Mouse (Mus musculus) brown adipose tissue, adult 24 weeks (tissue): Measurements from ENCODE around the gene Slc15a5. TPM values are rescaled to one million over a fixed set of nuclear protein-coding genes. Genes with fewer than 3 reads are reported as not detected.

ENCODE experiments used
- H3K27ac ChIP-seq: fragments of 200-500 bp; replicated peaks from 2 replicates; pipeline ENCODE4 v1.5.1; 2012; ENCODE audit warnings: low read depth, mild to moderate bottlenecking, low read length
- H3K4me1 ChIP-seq: fragments of 200-500 bp; 2 replicates; pipeline ENCODE4 v1.6.1; 2012; ENCODE audit warnings: low read length, mixed read lengths; ENCODE audit not compliant: control insufficient read depth, insufficient read depth, insufficient read length
- H3K4me3 ChIP-seq: fragments of 200-500 bp; 2 replicates; pipeline ENCODE4 v1.5.1; 2012; ENCODE audit warnings: low read depth, mild to moderate bottlenecking, low read length, moderate library complexity; ENCODE audit not compliant: insufficient read depth
- polyA plus RNA-seq: library from polyadenylated mRNA; stranded (reverse); fragments of >200 nt; gene quantifications from 2 replicates; pipeline ENCODE4 v1.2.4, GENCODE M21; 2012; ENCODE audit not compliant: missing spikeins, insufficient read depth, insufficient read length

Gene Slc15a5
- polyA plus RNA-seq, 1 experiment: 13.6 TPM

DNA sequence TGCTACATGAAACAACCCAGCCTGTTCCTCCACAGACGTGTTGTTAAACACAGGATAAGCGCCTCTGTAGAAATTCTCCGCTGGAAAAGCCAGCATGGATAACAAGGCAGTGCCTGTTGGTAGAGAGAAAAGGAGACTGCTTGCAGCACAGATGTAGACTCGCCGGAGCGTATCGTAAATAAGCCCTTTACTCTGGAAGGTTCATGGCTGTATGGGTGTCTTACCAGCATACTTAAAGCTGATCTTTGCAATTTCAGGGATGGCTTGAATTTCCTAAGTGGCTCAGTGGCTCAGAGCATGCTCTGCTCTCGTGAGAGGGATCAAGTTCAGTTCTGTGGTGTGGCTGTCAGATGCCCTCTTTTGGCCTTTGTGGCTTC lies 6.8 kb downstream of the Slc15a5 start:
- Histone ChIP-seq H3K27ac (no peak overlapping the region), H3K4me3 (no peak overlapping the region), H3K4me1 (peaks cover 4% of the 10 kb centered on the region; the same call in 1 of the 2 replicates)

DNA sequence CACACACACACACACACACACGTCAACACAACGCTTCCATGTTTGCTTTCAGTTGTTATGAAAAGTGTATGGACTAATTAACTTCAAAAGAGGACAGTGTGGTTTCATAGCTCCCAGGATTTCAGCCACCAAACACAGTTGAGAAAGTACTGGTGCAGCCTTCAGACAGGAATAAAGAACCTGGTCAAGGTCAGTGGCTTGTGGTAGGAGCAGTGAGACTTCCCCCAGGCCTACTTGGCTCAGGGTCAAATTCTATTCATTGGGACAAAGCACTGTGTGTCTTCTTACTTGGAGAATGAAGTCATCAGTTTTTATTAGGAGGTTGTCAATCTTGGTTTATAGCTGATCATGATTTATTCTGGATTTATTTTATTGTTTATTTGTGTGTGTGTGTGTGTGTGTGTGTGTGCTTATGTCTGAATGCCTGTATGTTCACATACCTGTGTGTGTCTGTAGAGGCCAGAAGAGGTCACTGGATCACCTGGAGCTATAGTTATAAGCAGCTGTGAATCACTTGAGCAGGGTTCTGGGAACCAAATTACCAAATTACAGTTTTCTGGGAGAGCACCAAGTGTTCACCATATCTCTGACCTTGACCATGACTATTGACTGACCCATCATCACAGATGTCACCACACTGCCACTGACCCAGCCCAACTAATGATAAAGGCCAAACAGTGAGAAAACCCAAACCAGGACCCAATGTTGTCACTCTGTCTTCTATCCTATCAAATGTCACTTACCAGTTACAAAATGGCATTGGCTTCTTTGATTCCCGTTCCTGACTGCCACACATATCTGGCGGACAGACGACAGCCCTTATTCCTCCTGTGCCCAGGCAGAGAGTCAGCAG lies 7.4 kb downstream of the Slc15a5 start:
- H3K27ac ChIP-seq: peak overlapping the region; percentile 75
- no peak overlapping the region for H3K4me3 ChIP-seq

DNA sequence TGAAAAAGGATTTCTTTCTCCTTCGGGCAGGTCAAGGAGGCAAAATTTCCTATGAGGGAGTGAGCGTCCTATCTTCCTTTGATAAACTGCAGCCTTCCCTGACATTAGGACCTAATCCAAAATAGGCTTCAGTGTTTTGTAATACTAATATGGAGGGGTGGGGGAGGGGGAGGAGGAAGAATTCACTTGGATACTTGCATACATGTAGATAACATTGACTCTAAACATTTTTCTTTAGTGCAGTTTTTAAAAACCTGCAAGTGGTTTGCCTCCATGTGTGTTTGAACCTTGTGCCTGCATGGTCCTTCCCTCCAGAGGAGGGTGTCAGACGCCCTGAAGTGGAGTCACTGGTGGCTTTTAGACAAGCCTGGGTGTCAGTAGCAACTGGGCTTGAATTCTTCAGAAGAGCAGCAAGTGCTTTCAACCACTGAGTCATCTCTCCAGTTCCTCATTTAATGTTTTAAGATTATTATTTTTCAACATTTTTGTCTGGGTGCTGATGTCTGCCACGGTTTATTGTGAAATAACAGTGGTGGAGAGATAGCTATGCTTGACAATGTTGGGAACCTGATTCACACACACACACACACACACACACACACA lies 8.1 kb downstream of the Slc15a5 start:
- H3K27ac ChIP-seq: peak overlapping the region; percentile 75
- peaks cover 4% of the 10 kb centered on the region; the same call in 1 of the 2 replicates for H3K4me1 ChIP-seq
- no peak overlapping the region for H3K4me3 ChIP-seq

More for the DNA sequence above, 7.4 kb downstream of the Slc15a5 start:
- H3K4me1 ChIP-seq: peaks cover 4% of the 10 kb centered on the region; the same call in 1 of the 2 replicates

DNA sequence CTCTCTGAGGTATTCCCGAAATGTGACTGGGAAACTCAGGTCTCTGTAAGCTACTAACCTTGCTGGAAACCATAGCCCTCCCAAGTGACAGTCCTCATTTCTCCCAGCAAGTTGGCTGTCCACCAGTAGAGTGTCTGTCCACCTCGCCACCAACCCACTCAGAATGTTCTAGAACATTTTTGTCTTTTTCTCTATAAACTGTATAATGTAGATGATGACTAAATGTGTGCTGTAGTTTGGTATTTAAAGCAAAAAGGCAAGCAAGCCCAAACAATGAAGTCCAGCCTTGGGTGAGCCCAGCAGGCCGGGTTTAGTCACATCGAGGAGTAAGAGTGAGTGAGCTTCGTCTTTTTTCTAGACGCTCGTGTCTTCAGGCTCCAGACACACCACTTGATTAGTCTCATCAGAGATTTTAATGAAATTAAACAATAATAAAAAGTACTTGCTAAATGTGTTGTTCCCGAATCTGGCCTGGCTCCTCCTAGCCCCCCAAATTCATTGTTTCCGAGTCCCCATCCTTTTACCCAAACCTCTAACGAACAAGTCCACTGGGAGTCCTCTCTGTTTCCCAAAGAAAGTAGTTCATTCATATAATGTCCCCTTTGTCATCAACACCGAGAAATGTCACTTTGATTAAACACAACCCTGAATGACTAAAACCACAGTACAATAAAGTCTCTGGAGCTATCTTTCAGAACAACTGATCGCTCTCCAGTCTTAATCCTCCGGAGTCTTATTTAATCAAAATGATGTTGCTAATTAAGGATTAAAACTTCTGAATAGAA lies 8.8 kb downstream of the Slc15a5 start:
- H3K4me3 ChIP-seq: no peak overlapping the region
- H3K4me1 ChIP-seq: peaks cover 4% of the 10 kb centered on the region; the same call in 1 of the 2 replicates
- no peak overlapping the region for H3K27ac ChIP-seq

DNA sequence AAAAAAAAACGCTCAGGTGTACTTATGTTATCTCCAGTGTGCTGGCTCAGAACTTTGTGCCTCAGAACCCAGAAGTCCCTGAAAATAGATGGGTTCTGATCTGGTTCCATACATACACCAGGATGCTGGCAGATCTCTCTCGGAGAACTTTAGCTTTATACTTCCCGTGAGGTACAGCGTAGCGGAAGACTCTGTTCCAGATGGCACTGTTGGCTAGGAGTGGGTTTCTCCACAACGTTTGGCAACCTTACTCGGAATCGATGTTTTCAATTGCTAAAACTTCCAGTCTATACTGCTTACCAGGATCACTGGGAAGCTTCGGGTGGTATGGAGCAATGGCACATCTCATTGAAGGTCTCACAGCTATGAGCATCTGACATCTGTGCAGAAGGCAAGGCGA lies 9.8 kb downstream of the Slc15a5 start:
- Histone ChIP-seq H3K4me3 (no peak overlapping the region), H3K4me1 (peaks cover 4% of the 10 kb centered on the region; the same call in 1 of the 2 replicates), H3K27ac (no peak overlapping the region)

DNA sequence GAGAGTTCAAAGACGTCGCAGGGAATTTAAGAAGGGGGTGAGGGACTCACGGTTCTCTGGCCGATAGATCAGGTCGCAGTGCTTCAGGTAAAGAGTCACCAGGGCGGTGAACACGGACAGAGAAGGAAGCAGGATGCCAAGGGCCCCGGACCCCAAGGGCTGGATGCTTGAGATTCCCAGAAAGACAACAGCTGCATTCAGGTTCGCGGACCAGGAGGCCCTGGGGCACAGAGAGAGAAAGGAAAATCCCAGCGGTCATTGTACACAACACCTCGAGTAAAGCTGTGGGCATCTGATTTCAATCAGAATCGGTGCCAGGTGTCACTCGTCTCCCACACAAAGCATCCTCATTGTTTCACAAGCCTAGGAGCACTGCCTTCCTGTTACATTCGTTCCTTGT lies 24.1 kb downstream of the Slc15a5 start:
- Histone ChIP-seq H3K4me3 (no peak overlapping the region), H3K27ac (no peak overlapping the region), H3K4me1 (no peaks in the 10 kb centered on the region)

DNA sequence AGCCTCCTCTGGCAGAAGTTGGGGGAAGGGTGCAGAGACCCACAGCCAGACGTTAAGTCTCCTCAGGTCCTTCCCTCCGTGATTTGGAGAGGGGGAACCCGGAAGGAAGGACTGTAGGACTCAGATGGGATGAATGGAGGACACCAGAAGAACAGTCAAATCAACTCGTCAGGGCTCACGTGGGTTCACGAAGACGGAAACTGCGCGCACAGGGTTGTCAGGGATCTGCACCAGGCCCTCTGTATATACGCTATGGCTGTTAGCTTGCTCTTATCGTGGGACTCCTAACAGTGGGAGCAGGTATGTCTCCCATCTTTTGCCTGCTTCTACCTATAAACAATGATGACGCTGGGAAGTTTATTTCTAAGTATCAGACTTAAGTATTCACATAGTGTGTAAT lies 24.8 kb downstream of the Slc15a5 start:
- no peak overlapping the region for H3K27ac ChIP-seq
- H3K4me3 ChIP-seq: no peak overlapping the region
- H3K4me1 ChIP-seq: no peaks in the 10 kb centered on the region

DNA sequence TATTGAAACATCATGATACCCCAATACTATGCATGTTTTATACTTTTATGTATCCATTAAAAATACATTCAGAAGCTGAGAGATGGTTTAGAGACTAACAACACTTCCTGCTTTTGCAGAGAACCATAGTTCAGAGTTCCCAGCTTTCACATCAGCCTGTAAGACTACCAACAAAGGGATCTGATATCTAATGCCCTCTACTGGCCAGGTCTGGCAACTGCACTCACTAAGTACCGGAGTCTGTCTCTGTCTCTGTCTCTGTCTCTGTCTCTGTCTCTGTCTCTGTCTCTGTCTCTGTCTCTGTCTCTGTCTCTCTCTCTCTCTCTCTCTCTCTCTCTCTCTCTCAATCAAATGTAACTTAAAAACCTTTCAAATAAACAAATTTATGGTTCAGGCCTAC lies 25.6 kb downstream of the Slc15a5 start:
- H3K27ac ChIP-seq: no peak overlapping the region
- H3K4me1 ChIP-seq: no peaks in the 10 kb centered on the region
- no peak overlapping the region for H3K4me3 ChIP-seq

DNA sequence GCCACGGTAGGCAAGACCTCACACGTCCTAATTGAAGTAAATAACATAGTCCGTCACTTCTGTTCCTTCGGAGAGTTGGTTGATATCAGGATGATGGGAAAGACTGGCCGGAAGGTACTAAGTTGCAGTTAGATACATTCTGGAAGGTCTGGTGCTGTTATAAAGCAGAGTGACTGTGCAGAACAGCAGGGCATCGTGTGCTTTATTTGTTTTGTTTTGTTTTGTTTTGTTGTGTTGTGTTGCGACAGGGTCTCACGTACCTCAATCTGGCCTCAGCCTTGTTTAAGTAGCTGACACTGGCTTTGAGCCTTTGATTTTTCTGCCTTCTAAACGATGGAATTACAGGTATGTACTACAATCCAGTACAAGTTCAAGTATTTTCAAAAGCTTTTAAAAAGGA lies 26.0 kb downstream of the Slc15a5 start:
- no peak overlapping the region for H3K27ac ChIP-seq
- no peak overlapping the region for H3K4me3 ChIP-seq
- H3K4me1 ChIP-seq: no peaks in the 10 kb centered on the region

DNA sequence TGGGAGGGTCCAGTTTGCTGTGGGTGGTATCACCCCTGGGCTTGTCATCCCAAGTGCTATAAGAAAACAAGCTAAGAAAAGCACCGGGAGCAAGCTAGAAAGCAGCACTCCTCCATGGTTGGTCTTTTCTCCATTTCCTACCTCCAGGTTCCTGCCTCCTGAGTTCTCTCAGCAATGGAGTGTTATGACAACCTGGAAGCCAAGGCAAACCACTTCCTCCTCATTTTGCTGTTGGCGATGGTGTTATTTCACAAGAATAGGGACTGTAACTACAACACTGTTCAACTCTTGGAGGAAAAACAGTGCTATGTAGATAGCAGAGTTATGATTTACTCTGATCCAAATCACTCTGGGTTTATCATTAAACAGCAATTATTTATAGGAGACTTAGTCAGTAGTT lies 34.4 kb downstream of the Slc15a5 start:
- H3K4me1 ChIP-seq: no peaks in the 10 kb centered on the region
- H3K4me3 ChIP-seq: no peak overlapping the region
- no peak overlapping the region for H3K27ac ChIP-seq

DNA sequence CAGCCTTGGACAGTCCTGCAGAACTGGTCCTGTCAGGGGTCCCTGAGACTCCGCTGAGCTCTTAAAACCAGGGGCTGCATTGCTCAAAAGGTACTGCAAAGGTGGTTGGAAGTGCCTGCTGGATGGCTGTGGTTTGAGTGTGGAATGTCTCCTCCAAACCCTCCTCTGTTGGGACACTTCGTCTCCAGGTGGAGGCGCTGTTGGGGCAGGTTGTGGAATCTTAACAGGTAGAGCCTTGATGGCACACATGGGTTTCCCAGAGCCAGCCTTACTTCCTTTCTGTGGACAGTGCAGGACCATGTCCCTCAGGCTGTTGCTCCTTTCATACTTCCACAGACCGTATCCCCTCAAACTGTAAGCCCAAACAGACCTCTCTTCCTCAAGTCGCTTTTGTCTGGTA lies 36.8 kb downstream of the Slc15a5 start:
- no peak overlapping the region for H3K4me3 ChIP-seq
- no peak overlapping the region for H3K27ac ChIP-seq
- no peaks in the 10 kb centered on the region for H3K4me1 ChIP-seq

DNA sequence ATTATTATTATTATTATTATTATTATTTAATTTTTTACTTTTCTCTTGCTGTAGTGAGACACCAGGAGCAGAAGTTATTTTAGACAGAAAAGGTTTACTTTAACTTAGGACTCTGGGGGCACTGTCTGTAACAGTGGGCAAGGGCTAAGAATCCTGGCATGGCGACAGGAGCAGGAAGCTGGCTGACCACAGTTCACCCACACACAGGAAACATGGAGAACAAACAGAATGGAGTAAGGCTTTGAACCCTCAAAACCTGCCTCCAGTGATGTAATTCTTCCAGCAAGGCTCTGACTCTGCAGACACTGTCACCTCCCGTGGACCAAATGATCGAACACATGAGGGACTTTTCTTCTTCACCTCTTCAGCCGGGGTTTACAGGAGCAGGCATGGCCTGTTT lies 37.9 kb downstream of the Slc15a5 start:
- H3K4me3 ChIP-seq: no peak overlapping the region
- no peak overlapping the region for H3K27ac ChIP-seq
- no peaks in the 10 kb centered on the region for H3K4me1 ChIP-seq

DNA sequence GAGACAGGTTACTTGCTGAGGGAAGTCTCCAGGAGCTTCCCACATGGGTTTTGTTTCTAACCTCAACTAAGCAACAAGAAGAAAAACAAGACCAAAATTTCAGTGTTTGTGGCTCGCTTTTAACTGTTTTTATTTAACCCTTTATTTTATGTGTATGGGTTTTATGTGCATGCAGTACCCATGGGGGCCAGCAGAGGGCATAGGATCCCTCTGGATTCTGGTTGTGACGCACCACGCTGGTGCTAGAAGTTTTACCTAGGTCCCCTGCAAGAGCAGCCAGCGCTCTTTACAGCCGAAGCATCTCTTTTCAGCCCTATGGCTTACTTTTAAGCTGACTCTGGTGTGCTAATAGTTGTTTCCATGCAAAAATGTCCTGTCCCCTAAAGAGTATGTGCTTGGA lies 42.1 kb downstream of the Slc15a5 start:
- Histone ChIP-seq H3K27ac (no peak overlapping the region), H3K4me3 (no peak overlapping the region), H3K4me1 (no peaks in the 10 kb centered on the region)

DNA sequence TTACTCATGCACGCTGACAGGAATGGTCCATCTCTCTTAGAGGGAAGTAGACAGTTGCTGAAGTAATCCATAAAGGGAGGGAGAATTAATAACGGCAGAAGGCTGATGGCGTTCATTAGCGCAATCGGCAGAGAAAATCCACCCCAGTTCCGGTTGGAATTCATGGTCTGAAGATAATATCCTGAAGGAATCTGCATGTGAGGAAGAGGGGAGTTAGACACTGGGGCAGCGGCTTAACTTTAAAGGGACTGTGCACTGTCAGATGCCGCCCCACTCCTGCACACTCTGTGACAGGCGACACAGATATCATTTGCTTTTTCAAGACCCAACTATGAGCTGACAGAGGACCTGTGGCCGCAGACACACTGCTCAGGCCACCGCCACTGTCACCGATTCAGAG lies 42.8 kb downstream of the Slc15a5 start:
- H3K4me1 ChIP-seq: no peaks in the 10 kb centered on the region
- no peak overlapping the region for H3K4me3 ChIP-seq
- no peak overlapping the region for H3K27ac ChIP-seq

DNA sequence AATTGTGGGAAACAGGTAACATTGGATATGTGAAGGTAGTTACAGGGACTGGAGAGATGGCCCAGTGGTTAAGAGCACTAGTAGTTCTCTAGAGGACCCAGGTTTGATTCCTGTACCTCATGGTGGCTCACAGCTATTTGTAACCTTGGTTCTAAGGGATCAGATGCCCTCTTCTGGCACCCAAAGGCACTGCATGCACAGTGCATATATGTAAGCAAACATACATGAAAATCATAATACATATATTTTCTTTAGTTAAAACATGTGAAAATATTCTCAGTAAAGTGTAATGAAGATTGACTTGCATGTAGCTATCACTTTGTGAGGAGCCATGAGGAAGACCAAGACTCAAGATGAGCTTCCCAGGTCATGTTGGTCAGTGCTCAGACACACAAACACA lies 62.8 kb downstream of the Slc15a5 start:
- no peak overlapping the region for H3K27ac ChIP-seq
- no peaks in the 10 kb centered on the region for H3K4me1 ChIP-seq
- H3K4me3 ChIP-seq: no peak overlapping the region
